Mouse (Mus musculus) heart, adult 18-20 months (tissue): ENCODE results near the gene Irf9. TPM values are rescaled to one million over a fixed set of nuclear protein-coding genes. Genes with fewer than 3 reads are reported as not detected.

ENCODE experiments used
- DNase-seq, 2 experiments: peaks; one replicate each; pipeline ENCODE4 v3.0.0; 2021 to 2022; ENCODE audit warnings: mixed read lengths in 1 of 2
- total RNA-seq, 2 experiments: library from RNA; stranded (reverse); gene quantifications; 2 replicates each; pipeline ENCODE4 v1.2.3; 2021

The Irf9 gene
- total RNA-seq, 2 experiments from 2014 or later, result 8.9 to 11.0 TPM

DNA sequence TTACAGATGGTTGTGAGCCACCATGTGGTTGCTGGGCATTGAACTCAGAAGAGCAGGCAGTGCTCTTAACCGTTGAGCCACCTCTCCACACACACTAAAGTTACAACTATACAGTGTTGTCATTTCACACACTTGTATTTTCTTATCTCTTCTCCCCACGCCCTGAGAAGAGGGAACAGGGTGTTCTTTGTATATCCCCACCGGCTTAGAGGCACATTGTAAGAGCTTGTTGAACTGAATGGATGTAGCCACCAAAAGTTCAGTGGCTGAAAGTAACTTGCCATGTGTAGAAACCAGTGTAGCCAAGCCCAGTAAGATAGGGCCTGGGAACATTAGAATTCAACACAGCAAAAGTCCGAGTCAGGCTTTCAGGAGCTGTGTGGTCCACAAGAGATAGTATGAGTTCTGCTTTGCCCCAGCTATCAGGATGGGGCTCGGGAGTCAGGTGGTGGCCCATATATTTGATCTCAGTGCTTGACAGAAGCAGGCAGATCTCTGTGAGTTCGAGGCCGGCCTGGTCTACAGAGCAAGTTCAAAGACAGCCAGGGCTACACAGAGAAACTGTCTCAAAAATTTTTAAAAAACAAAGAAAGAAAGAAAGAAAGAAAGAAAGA is 11.3 kb downstream of the Irf9 start:
- DNase-seq, result no peak

DNA sequence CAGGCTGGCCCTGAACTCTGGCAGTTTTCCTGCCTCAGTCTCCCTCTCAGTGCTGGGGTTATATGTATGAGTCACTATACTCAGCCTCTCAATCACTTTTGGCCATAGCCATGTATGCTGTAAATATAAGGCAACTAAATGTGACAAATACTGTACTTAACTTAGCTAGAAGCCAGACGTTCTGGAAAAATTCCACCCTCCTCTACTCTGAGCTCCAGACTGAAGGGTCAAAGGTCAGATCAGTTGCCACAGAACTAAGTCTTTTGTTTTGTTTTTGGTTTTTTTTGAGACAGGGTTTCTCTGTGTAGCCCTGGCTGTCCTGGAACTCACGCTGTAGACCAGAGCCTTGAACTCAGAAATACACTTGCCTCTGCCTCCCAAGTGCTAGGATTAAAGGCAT is 12.5 kb downstream of the Irf9 start:
- DNase-seq, result no peak

DNA sequence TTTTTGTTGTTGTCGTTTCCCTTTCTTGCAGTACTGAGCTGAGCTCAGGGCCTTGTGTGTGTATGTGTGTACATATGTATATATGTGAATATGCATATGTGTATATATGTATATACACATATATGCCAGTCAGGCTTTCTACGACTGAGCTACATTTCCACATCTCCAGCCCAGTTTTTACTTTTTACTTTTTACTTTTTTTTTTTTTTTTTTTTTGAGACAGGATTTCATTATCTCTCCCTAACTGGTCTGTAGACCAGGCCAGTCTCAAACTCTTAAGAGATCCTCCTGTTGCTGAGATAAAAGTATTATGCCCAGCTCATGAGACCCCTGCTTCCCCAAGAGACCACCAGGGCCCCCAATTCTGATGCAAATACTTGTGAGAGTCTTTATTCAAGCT is 13.5 kb downstream of the Irf9 start:
- DNase-seq, result no peak

DNA sequence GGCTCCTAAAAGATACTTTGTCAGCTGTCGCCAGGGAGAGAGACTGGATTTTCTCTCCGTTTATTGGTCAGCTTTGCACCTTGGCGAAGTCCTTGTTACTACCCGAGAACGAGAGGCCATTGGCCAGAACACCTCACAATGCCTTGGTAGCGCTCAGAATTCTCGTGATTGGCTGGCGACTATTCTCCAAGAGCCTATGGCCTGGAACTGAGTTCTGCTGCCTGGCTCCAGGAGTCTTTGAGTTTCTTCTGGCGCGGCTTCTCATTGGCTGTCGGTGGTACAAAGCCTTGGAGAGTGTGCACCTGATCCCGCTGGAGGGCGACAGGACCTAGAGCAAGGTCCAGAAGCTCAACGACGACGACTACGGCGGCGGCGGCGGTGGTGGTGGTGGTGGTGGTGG is 14.5 kb downstream of the Irf9 start, which contains the start of gene Rec8:
Rec8 (plus strand) TSS at position 216 of the 400 bp plus-strand sequence.
- peak in 1 of 2 experiments; percentile 18 for DNase-seq

DNA sequence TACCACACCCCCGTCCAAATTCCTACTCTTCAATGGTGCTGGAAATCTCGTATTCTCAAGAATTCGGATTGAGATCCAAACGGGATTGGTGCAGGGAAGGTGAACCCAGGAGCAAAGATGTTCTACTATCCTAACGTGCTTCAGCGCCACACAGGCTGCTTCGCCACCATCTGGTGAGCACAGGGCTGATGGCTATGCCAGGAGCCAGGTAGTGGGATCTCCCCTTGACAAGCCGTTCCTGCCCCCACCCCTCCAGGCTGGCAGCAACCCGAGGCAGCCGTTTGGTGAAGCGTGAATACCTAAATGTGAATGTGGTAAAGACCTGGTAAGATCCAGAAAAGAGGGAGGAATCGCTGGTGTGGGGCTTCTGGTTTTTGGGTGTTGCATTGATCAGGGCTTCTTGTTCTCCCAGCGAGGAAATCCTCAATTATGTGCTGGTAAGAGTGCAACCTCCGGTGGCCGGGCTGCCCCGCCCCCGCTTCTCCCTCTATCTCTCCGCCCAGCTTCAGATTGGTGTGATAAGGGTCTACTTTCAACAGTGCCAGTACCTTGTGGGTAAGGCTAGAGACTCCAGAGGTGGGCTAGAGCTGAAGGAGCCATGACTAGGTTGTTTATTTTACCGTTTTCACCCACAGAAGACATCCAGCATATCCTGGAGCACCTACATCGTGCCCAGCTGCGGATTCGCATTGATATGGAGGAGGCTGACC is 15.3 kb downstream of the Irf9 start:
- no peak for DNase-seq

DNA sequence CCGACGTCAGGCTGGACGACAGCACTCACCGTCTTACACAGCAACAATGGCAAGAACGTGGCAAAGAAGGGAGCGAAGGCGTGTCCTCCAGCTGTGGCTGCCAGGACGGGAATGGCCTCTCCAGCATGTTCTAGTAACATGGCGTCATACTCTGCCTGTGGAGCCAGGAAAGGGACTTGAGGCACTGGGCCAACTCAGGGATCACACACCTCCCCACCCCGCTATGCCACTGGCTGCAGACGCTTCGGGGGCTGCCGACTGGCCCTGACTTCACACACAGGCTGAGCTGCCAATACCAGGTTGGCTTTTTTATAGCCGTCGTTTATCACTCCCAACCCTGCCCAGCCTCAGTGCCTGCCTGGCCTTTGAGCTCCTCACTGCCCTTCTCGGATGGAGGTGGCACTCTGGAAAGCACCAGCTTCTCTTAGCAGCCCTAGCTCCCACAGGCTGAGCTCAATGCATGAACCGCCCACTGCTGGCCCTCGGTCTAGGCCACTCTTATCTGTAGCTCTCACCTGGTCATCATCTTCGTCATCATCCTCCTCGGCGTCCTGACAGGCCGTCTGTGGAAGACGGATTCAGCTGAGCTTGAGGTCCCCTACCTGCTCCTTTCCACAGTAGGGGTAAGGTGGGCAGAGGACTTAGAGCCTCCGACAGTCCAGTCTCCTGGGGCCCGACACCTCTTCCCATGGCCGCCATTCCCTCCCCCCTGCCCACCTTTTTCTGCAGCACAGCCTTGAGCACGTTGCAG is 24.9 kb downstream of the Irf9 start:
- DNase-seq, result peak; percentile 27 to 52

DNA sequence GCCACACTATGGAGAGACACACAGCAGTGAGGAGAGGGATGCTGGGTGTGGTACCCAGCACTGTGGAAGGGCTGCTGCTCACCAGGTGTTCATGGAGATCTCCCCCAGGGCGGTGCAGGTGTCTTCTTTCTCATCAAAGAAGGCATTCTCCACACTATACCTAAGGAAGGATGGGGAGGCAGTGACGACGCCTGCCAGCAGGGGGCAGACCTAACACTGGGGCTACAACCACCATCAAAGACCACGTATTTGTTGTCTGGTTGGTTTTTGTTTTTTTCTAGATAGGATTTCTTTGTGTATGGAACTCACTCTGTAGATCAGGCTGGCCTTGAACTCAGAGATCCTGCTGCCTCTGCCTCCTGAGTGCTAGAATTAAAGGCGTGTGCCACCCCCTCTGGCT is 25.9 kb downstream of the Irf9 start:
- peak; percentile 37 to 76 for DNase-seq

DNA sequence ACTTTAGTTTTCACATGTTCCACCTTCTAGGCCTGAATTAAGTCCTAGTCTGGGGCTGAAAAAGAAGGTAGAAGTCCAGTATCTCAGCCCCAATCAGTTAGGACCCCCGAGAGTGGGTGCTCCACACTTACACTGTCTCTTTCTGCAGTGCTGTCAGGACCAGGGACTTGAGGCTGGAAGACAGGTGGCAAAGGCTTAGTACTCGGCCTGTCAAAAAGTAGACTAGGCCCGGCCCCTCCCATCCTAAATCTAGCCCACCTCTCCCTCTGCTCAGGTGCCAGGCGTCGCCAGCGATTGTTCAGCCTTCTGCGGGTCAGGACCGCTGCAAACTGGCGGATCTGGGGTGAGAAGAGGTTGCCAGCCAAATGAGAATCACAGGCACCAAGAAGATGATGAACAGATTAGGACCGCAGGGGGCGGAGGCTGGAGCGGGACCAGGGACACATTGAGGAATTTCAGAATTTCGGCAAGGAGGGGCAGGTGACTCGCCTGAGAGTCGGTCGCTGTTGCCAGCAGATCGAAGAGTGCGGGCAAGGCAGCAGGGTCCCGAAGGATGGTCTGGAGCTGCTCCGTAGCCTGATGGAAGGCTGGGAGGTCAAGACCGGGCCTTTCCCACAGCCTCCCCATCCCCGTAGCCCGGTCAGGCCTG is 31.6 kb downstream of the Irf9 start:
- DNase-seq, result peak in 1 of 2 experiments; percentile 50

DNA sequence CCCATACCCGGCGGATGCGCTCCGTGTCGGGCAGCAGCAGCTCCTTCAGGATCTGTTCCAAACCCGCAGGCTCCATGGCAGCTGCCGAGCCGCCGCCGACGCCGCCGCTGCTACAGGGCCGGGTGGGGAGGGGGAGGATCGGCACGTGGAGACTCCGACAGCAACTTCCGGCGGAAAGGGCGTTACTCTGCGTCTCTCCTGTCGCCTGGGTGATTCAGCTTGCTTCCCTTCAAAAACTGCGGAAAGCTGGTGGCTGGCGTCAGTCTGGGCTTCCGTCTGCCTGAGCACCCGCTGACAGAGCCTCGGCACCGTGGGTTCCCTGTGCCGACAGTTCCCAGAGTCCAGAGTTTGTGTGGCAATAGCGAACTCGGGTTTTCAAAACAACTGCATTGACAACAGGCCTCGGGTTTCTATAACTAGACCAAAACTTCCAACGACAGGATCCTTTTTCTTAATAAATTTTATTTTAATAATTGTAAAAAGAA is 32.2 kb downstream of the Irf9 start, which contains the start of gene Ipo4:
Ipo4 (minus strand) TSS at position 435 of the 485 bp plus-strand sequence.
- DNase-seq, result peak; percentile 92 to 95

DNA sequence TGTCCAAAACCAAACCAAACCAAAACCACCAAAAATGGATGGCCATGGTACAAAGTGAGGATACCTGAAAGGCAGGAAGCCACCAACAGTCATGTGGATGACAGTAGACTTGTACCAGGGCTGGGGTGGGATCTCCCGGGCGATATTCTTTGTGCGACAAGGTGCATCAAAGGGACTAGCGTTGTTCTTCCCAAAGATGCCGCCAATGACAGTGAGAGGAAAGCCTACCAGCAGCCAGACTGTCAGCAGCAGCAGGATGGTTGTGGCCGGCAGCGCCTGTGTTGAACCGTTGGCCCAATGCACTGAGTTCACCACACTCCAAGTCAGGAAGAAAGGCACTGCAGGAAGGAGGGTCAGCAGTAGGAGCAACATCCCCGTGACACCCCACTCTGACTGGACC is 34.4 kb downstream of the Irf9 start, which contains the start of gene Gm49378:
Gm49378 (minus strand) TSS at position 101 of the 400 bp plus-strand sequence.
- no peak for DNase-seq

DNA sequence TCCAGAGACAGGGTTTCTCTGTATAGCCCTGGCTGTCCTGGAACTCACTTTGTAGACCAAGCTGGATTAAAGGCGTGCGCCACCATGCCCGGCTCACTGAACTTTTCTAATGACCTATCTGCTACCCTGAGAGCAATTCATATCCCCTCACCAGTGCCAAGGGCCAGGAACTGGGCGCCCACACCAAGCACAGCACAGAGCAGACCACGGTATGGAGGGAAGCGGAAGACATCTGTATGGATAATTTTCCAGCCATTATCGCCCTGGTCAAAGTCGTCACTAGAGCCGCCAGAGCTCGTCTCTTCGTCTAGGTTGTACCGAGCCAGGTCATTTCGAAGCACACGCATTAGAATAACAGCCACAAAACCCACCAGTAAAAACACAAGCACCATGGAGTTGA is 37.4 kb downstream of the Irf9 start:
- no peak for DNase-seq

DNA sequence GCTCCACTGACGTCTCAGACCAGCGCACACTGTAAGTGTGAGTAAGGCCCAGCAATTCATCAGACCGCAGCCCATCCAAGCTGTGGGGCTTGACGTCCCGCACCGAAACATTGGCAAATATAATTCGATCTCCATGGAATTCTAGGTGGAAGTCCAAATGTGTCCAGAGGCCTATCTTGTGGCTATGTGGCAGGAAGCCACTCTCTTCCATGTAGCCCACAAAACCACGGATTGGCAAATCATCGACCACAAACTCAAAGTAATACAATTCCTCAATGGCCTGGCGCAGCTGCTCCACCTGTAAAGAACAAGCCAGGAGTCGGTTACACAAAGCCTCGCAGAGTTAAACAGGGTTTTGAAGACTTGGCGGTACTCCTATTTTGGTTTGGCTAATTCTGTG is 37.9 kb downstream of the Irf9 start:
- DNase-seq, result no peak

DNA sequence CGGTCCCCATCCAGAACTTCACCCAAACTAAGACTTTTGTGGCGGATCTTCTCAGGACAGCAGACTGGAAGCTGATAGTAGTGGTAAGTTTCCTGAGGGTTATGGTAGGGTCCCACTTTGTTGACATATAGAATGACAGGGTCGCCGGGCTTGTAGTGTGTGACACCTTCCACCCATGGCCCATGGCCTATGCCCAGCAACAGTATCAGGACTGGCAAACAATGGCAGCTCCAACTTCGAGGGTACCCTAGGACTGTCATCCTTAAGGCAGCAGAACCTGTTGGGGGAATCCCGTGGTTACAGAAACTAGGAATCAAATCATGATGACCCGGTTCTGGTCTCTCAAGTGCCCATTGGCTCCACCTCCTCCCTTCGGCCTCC is 39.3 kb downstream of the Irf9 start:
- DNase-seq, result no peak

DNA sequence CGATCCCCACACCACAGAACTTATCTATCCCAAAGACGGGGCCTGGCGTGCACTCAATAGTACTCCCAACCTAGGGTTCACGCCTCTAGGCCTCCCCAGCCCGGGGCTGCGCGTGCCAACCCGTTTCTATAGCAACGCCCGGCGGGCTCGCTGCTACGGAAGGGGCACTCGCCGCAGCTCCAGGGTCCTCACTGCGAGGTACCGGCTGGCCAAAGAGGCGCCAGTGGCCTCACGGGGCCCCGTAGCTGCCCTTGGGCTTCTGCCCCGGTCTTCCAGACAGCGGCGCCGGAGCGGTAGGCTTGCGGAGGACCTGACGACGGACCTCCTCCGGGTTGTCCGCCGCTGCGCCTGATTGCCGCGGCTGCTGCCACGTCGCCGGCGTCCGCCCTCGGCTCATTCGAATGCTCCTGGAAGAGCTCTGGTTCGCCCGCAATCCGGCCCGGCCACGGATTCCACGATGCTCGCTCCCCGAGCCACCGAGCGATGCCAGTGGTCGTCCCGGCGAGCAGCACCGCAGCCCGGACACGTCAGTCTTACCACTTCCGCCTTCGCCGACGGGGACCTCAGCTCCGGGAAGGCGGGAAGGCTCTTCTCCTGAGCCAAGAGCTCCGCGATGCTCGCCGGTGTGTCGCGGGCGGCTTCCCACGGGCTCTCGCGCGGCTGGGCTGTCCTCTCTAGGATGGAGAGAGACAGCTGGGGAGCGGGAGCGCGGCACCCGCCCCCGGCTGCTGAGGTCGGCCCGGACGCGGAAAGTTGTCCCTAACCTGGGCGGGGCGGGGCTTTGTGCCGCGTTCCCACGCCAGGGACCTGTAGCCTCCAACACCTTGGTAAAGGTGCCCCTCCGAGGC is 39.9 kb downstream of the Irf9 start, which contains the start of gene Tm9sf1:
Tm9sf1 (minus strand) TSS at position 747 of the 848 bp plus-strand sequence.
- DNase-seq, result peak; percentile 91 to 94

DNA sequence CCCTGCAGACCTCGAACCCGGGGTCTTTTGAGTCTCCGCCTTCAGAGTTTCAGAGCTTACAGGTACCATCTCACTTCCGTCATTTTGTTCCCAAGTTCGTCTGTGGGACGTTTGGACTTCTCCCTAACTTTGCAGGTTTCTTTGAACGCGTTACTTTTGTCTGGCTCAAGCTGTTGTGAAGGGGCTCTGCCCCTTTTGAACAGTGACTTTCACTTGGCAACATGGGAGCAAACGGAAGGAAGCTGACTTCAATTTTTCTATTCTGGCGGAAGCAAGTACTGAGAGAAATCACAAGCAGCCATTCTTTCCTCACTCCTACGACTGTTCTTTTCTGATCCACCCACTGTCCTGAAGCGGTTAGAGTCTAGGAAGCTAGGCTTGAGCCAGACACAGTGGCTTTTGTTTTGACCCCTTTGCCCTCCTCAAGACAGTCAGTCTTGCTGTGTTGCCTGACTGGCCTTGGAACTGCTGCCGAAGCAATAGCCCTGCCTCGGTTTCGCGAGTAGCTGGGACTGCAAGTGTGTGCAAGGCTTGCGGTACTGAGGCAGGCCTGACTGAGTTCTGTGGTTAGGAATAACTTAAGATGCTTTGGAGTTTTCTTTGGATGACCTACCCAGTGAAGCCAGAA is 41.0 kb downstream of the Irf9 start:
- peak; percentile 27 to 28 for DNase-seq

DNA sequence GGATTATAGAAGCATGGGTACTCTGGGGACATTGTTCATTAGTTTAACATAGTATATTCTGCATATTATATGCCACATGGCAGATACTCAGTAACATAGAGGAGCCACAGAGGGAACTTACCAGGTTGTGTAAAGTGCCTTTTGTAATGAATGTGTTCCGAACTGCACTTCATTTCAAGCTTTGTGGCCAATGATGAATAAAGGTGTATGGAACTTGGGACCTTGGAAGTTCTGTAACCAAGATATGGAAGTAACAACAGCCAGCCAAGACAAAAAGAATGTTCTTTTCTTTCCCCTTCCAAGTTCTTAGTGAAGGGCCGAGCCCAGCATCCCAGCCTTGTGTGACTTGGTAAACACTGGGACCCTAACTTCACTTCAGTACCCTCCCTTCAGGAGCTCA is 46.5 kb downstream of the Irf9 start, which contains the start of gene Tssk4:
Tssk4 (plus strand) TSS at position 301 of the 400 bp plus-strand sequence.
- DNase-seq, result no peak

DNA sequence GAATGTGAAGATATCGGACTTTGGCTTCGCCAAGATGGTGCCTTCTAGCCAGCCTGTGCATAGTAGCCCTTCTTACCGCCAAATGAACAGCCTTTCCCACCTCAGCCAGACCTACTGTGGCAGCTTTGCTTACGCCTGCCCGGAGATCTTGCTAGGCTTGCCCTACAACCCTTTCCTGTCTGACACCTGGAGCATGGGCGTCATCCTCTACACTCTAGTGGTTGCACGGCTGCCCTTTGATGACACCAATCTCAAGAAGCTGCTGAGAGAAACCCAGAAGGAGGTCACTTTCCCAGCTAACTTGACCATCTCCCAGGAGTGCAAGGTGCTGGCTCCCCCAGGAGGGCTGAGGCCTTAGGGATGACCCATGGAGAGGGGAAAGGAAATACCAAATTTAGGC is 48.2 kb downstream of the Irf9 start:
- no peak for DNase-seq

DNA sequence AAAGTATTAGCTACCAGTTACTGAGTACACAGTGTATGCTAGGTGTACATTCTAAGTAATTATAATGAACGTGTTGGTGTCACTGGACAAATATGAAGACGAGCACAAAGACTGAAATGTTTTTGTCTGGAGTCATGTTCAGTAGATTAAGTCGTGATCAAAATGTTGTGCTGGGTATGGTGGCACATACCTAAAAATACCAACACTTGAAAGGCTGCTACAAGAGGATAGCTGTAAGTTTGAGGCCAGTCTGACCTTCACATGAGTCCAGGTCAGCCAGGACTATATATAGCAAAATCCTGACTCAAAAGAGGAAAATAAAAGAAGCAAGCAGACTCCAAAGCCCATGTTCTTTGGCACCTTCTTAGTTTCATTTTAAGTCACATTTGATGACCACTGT is 53.6 kb downstream of the Irf9 start:
- peak; percentile 22 to 45 for DNase-seq

DNA sequence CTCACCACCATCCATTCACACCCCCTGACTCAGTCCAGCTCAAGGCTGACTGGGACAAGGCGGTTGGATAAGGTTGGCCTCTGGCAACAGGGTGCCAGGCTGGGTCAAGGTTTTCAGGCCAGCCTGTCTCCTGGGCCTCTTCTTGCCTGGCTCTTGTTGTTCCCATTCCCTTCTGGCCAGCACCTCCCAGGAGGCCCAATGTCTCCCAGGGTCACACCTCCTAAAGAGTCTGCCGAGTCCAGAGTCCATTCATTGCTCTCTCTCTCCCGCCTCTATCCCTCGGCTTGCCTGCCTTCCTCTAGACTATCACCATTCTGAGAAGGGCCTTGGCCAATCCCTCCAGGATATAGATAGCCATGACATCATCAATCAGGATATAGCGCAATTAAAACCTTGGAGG is 54.6 kb downstream of the Irf9 start:
- peak in 1 of 2 experiments; percentile 23 for DNase-seq
